Mouse (Mus musculus): ENCODE measurements at regions not wholly inside any gene's neighbourhood (a gene's known extent, or its start where the extent isn't known, plus 50 kb on each side); places are given as distances from the start of the nearest gene placed in this dataset.
"Not testable (repeated sequence)": the region's sequence is repeated elsewhere in the genome, so short reads cannot be mapped to it uniquely, and the experiment has no call there.

- H3K27ac ChIP-seq (replicated peaks; ENCODE audit: insufficient read depth, low read depth, low read length); H3K4me1 ChIP-seq (ENCODE audit: control insufficient read depth, insufficient read depth, low read length); H3K27me3 ChIP-seq (ENCODE audit: control insufficient read depth, insufficient read depth, low read length); H3K4me3 ChIP-seq (ENCODE audit: insufficient read depth, low read depth, low read length); H3K36me3 ChIP-seq (ENCODE audit: control insufficient read depth, insufficient read depth, low read length); H3K79me2 ChIP-seq (ENCODE audit: control insufficient read depth, insufficient read depth, low read length); H3K9ac ChIP-seq (ENCODE audit: low read depth, low read length): not testable (repeated sequence)
- TF ChIP-seq CTCF (IDR thresholded peaks at IDR 0.05; ENCODE audit: low read depth, low read length): peak; percentile 23
- peak; percentile 0 for DNase-seq (ENCODE audit: extremely low read depth, low read depth, low spot score)
- 45% methylated on average over 12 of the region's 12 CpGs for WGBS
Observed at GRCm38 (mm10) chrX:35683332-35683731, 205.3 kb upstream of the Dock11 start.
